Mouse (Mus musculus) brain, embryonic 14.5 days (tissue): ENCODE results near the gene Tmem91.

Experiments
- CTCF ChIP-seq: fragments of 200-500 bp; IDR thresholded peaks from 2 replicates; pipeline ENCODE4 v1.5.1; 2012; ENCODE audit warnings: inconsistent platforms, mild to moderate bottlenecking, moderate library complexity, borderline replicate concordance; ENCODE audit not compliant: insufficient read depth, insufficient read length; ENCODE audit errors: extremely low read depth
- POLR2A ChIP-seq: fragments of 200-500 bp; IDR thresholded peaks from 2 replicates; pipeline ENCODE4 v1.6.1; 2012; ENCODE audit warnings: mild to moderate bottlenecking, inconsistent platforms, borderline replicate concordance; ENCODE audit not compliant: poor library complexity, insufficient read depth, insufficient read length, severe bottlenecking; ENCODE audit errors: extremely low read depth

GRCm38 (mm10) chr7:25714581-25714980, 39.6 kb upstream of the Tmem91 start:
- TF ChIP-seq POLR2A = no peak
- no peak for TF ChIP-seq CTCF
